ENCODE assay signal across 8 mouse cellular contexts in the genomic region with DNA sequence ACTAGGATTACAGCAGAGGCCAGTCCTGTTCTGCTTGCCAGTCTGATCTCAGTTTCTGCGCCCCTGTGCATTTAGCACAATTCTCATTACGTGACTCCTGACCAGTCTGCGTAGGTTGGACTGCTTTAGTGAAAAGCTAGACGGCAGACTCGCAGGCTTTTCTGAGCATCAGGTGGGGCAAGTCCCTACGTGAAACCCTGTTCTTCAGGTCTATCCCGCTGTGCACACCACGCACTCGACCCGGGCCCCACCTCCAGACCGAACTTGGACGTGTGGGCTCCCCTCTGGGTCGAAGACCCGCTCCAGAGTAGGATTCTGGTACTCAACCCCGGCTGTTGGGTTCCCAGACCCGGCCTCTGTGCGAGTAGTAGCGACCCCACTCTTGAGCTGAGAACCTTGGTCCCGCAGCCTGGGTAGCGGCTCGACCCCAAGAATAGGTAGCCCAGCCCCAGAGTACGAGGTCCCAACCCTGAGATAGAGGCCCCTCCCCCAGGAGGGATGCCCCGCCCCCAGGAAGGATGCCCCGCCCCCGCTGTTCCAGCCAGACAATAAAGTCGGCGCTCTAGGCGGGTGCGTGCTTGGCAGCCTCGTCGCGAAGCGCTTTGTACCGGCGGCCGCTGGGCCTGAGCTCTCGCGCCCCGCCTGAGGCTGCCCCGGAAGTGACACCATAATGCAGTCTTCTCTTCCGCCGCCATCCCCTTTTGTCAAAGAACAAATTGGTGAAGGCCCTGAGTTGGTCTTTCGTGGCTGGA. TPM values are rescaled to one million over a fixed set of nuclear protein-coding genes. Genes with fewer than 3 reads are reported as not detected.
DNase-seq lines count a peak whose midpoint lies in the region; ATAC-seq lines count a peak whose summit lies in the region.

No protein-coding gene starts in this region.

- DNase-seq in cerebellum, adult 18-20 months, result peak; percentile 77 to 80
- DNase-seq in forelimb bud, embryonic 11.5 days (ENCODE audit: low read depth, low spot score), result peak; percentile 84
- peak; percentile 77 to 81 for DNase-seq in heart, postnatal 36 days
- DNase-seq in layer of hippocampus, adult 11-12 months (ENCODE audit: low spot score), result peak; percentile 80

- intact Hi-C loops in heart, postnatal 36 days (cut with DNase I), result loop anchor here (2.0 to 5.0 kb wide), 2 partner anchors 51 to 162 kb away; partner anchors contain the start of gene Zfp426

- peak overlapping the region; percentile 64 for H3K27ac ChIP-seq in liver, embryonic 16.5 days (ENCODE audit: low read length)
- peak overlapping the region; percentile 74 for H3K27ac ChIP-seq in neural tube, embryonic 12.5 days
- H3K27ac ChIP-seq in stomach, embryonic 16.5 days (ENCODE audit: low read length), result peak overlapping the region; percentile 94

- no peaks in the 10 kb centered on the region; the same call in 1 of the 2 replicates for H3K27me3 ChIP-seq in liver, embryonic 16.5 days (ENCODE audit: control insufficient read depth, insufficient read depth, low read depth, low read length)
- 0 out of 2 replicates have a peak, but pooled peaks cover 5% of the 10 kb centered on the region for H3K27me3 ChIP-seq in neural tube, embryonic 12.5 days (replicated peaks)
- no peaks in the 10 kb centered on the region for H3K27me3 ChIP-seq in stomach, embryonic 16.5 days (ENCODE audit: control insufficient read depth, insufficient read depth, low read length)

- no peaks in the 10 kb centered on the region for H3K9me3 ChIP-seq in liver, embryonic 16.5 days (replicated peaks; ENCODE audit: control insufficient read depth, low read length)
- no peaks in the 10 kb centered on the region for H3K9me3 ChIP-seq in neural tube, embryonic 12.5 days
- H3K9me3 ChIP-seq in stomach, embryonic 16.5 days (replicated peaks; ENCODE audit: control insufficient read depth, low read length), result no peaks in the 10 kb centered on the region

- 4% methylated on average over 43 of the region's 43 CpGs for WGBS in liver, embryonic 16.5 days (ENCODE audit: insufficient replicate concordance)
- 3% methylated on average over 43 of the region's 43 CpGs for WGBS in neural tube, embryonic 12.5 days
- WGBS in stomach, embryonic 16.5 days, result 4% methylated on average over 42 of the region's 43 CpGs

- H3K4me2 ChIP-seq in liver, embryonic 16.5 days (ENCODE audit: low read depth, low read length), result peak overlapping the region; percentile 79
- peak overlapping the region; percentile 69 for H3K4me2 ChIP-seq in neural tube, embryonic 12.5 days (replicated peaks)
- H3K4me2 ChIP-seq in stomach, embryonic 16.5 days (ENCODE audit: low read depth, low read length), result peak overlapping the region; percentile 73

- ATAC-seq in CD4-positive, CD25-positive, alpha-beta regulatory T cell, adult 4 months, result peak; percentile 90
- peak; percentile 90 for ATAC-seq in liver, embryonic 16.5 days (ENCODE audit: low read depth)
- ATAC-seq in neural tube, embryonic 12.5 days (ENCODE audit: low FRiP score, low read depth), result peak; percentile 96
- ATAC-seq in stomach, embryonic 16.5 days (ENCODE audit: insufficient read depth, low FRiP score), result peak; percentile 93

- no peaks in the 10 kb centered on the region; the same call in 1 of the 2 replicates for H3K4me1 ChIP-seq in liver, embryonic 16.5 days (ENCODE audit: control insufficient read depth, low read depth, low read length)
- H3K4me1 ChIP-seq in neural tube, embryonic 12.5 days, result no peaks in the 10 kb centered on the region
- H3K4me1 ChIP-seq in stomach, embryonic 16.5 days (ENCODE audit: control insufficient read depth, insufficient read depth, low read length), result no peaks in the 10 kb centered on the region

- H3K9ac ChIP-seq in liver, embryonic 16.5 days (ENCODE audit: low read depth, low read length), result peak overlapping the region; percentile 58
- H3K9ac ChIP-seq in neural tube, embryonic 12.5 days, result peak overlapping the region; percentile 49
- peak overlapping the region; percentile 77 for H3K9ac ChIP-seq in stomach, embryonic 16.5 days (ENCODE audit: low read length)

- H3K36me3 ChIP-seq in liver, embryonic 16.5 days (ENCODE audit: control insufficient read depth, insufficient read depth), result no peaks in the 10 kb centered on the region
- H3K36me3 ChIP-seq in neural tube, embryonic 12.5 days, result no peaks in the 10 kb centered on the region
- no peaks in the 10 kb centered on the region for H3K36me3 ChIP-seq in stomach, embryonic 16.5 days (ENCODE audit: control insufficient read depth, insufficient read depth, low read length)

- H3K4me3 ChIP-seq in liver, embryonic 16.5 days (ENCODE audit: low read depth, low read length), result peak overlapping the region; percentile 57
- peak overlapping the region; percentile 39 for H3K4me3 ChIP-seq in neural tube, embryonic 12.5 days
- peak overlapping the region; percentile 52 for H3K4me3 ChIP-seq in stomach, embryonic 16.5 days (replicated peaks; ENCODE audit: low read length)

RNA-seq across cellular contexts. Expression of gene Zfp266, which starts 23.0 kb away (rescaled TPM):
- 10 to 100 TPM; 44.4 to 58.5 TPM for polyA plus RNA-seq in CD4-positive, CD25-positive, alpha-beta regulatory T cell, adult 4 months (2017; shearing (Covaris generic))
- total RNA-seq in heart, postnatal 36 days (2021), result 10 to 100 TPM; 24.3 to 27.4 TPM
- 12.0 and 13.5 TPM in 2 replicates for polyA plus RNA-seq in liver, embryonic 16.5 days (2015; fragmentation: Nextera tagmentation; extraction: Ambion mirVana)
- 142 and 146 TPM in 2 replicates for polyA plus RNA-seq in neural tube, embryonic 12.5 days (2016; fragmentation: Nextera tagmentation; extraction: Ambion mirVana)
- 86.8 and 88.6 TPM in 2 replicates for polyA plus RNA-seq in stomach, embryonic 16.5 days (2015; fragmentation: Nextera tagmentation; extraction: Ambion mirVana)

RNA-seq across cellular contexts. Expression of gene Zfp846, which starts 36.8 kb away (rescaled TPM):
- polyA plus RNA-seq in CD4-positive, CD25-positive, alpha-beta regulatory T cell, adult 4 months (2017; shearing (Covaris generic)), result 10 to 100 TPM; 12.3 to 18.8 TPM
- 1 to 10 TPM; 5.7 to 7.0 TPM for total RNA-seq in heart, postnatal 36 days (2021)
- 2.0 and 2.1 TPM in 2 replicates for polyA plus RNA-seq in liver, embryonic 16.5 days (2015; fragmentation: Nextera tagmentation; extraction: Ambion mirVana)
- 28.4 and 29.3 TPM in 2 replicates for polyA plus RNA-seq in neural tube, embryonic 12.5 days (2016; fragmentation: Nextera tagmentation; extraction: Ambion mirVana)
- 15.6 and 16.9 TPM in 2 replicates for polyA plus RNA-seq in stomach, embryonic 16.5 days (2015; fragmentation: Nextera tagmentation; extraction: Ambion mirVana)

RNA-seq across cellular contexts. Expression of gene Zfp426, which starts 51.7 kb away (rescaled TPM):
- 10 to 100 TPM; 28.2 to 29.8 TPM for polyA plus RNA-seq in CD4-positive, CD25-positive, alpha-beta regulatory T cell, adult 4 months (2017; shearing (Covaris generic))
- 10 to 100 TPM in 1 of 2 experiments, 1 to 10 TPM in 1; 9.7 to 10.2 TPM for total RNA-seq in heart, postnatal 36 days (2021)
- 6.4 and 8.4 TPM in 2 replicates for polyA plus RNA-seq in liver, embryonic 16.5 days (2015; fragmentation: Nextera tagmentation; extraction: Ambion mirVana)
- 30.3 and 31.3 TPM in 2 replicates for polyA plus RNA-seq in neural tube, embryonic 12.5 days (2016; fragmentation: Nextera tagmentation; extraction: Ambion mirVana)
- 18.6 and 18.8 TPM in 2 replicates for polyA plus RNA-seq in stomach, embryonic 16.5 days (2015; fragmentation: Nextera tagmentation; extraction: Ambion mirVana)

Comparison
In these comparisons a context has a peak if more than half of its experiments do, and no peak if none do; other contexts are left out.
1. Peak in every context shown above with its lines: DNase-seq, ATAC-seq, H3K4me3 ChIP-seq and H3K27ac ChIP-seq.